Mouse (Mus musculus) megakaryocyte, embryonic 14.5 days (primary cell): ENCODE results near the gene P3h4. TPM values are rescaled to one million over a fixed set of nuclear protein-coding genes. Genes with fewer than 3 reads are reported as not detected.

Experiments used
- H3K27me3 ChIP-seq: replicated peaks from 2 replicates; pipeline ENCODE3; 2012; ENCODE audit warnings: inconsistent platforms
- H3K36me3 ChIP-seq: replicated peaks from 2 replicates; pipeline ENCODE3; 2012; ENCODE audit warnings: low read length, inconsistent platforms, mixed read lengths
- H3K4me1 ChIP-seq: 2 replicates; pipeline ENCODE4 v1.6.1; 2012; ENCODE audit warnings: inconsistent platforms
- H3K4me3 ChIP-seq: replicated peaks from 2 replicates; pipeline ENCODE3; 2012; ENCODE audit warnings: moderate library complexity, mild to moderate bottlenecking, inconsistent platforms
- H3K9me3 ChIP-seq: 2 replicates; pipeline ENCODE4 v1.6.1; 2012; ENCODE audit warnings: inconsistent platforms
- FLI1 ChIP-seq: IDR thresholded peaks from 2 replicates; pipeline ENCODE4 v1.6.1; 2012; ENCODE audit warnings: low read length, inconsistent platforms, mixed read lengths
- GATA1 ChIP-seq: IDR thresholded peaks from 3 replicates; pipeline ENCODE4 v1.6.1; 2012; ENCODE audit warnings: mixed read lengths, low read length, inconsistent platforms, borderline replicate concordance
- polyA plus RNA-seq: library from polyadenylated mRNA; stranded (reverse); fragments of >175 nt; gene quantifications from 2 replicates; pipeline ENCODE4 v1.2.3, GENCODE M21; 2012; ENCODE audit warnings: low replicate concordance; ENCODE audit not compliant: insufficient read depth

P3h4 gene
- not detected in 2 replicates for polyA plus RNA-seq

- no peak for TF ChIP-seq FLI1
- TF ChIP-seq GATA1 = no peak
- Histone ChIP-seq H3K4me3 (peak within 1 kb of the TSS; percentile 90), H3K36me3 (no peaks in the 10 kb centered on the region), H3K4me1 (peaks cover 15% of the 10 kb centered on the region), H3K27me3 (peaks cover 82% of the 10 kb centered on the region), H3K9me3 (no peaks in the 10 kb centered on the region)
Measured at GRCm38 (mm10) chr11:100414021-100414913, at the start of gene P3h4. Gene P3h4 (minus strand): TSS chr11:100414836.

GRCm38 (mm10) chr11:100462699-100463098 lies 48.1 kb upstream of the P3h4 start:
- H3K9me3 ChIP-seq = no peaks in the 10 kb centered on the region

GRCm38 (mm10) chr11:100457711-100458110 lies 43.1 kb upstream of the P3h4 start:
- Histone ChIP-seq H3K27me3 (no peaks in the 10 kb centered on the region), H3K4me1 (peaks cover 6% of the 10 kb centered on the region), H3K9me3 (peaks cover 8% of the 10 kb centered on the region), H3K36me3 (peaks cover 76% of the 10 kb centered on the region), H3K4me3 (no peak overlapping the region)
- TF ChIP-seq FLI1 (no peak), GATA1 (no peak)

More at GRCm38 (mm10) chr11:100462699-100463098, 48.1 kb upstream of the P3h4 start:
- Histone ChIP-seq H3K27me3 (no peaks in the 10 kb centered on the region), H3K36me3 (peaks cover 64% of the 10 kb centered on the region), H3K4me3 (no peak overlapping the region), H3K4me1 (peaks cover 48% of the 10 kb centered on the region)
- TF ChIP-seq GATA1 = no peak
- TF ChIP-seq FLI1 = no peak

GRCm38 (mm10) chr11:100457247-100457646 lies 42.6 kb upstream of the P3h4 start:
- Histone ChIP-seq H3K36me3 (peaks cover 76% of the 10 kb centered on the region), H3K27me3 (no peaks in the 10 kb centered on the region), H3K4me3 (no peak overlapping the region), H3K9me3 (peaks cover 13% of the 10 kb centered on the region), H3K4me1 (0 out of 2 replicates have a peak, but pooled peaks cover 4% of the 10 kb centered on the region)
- TF ChIP-seq GATA1 (no peak), FLI1 (no peak)

GRCm38 (mm10) chr11:100442625-100443024 lies 28.0 kb upstream of the P3h4 start:
- H3K4me1 ChIP-seq = peaks cover 29% of the 10 kb centered on the region
- H3K9me3 ChIP-seq = no peaks in the 10 kb centered on the region
- no peak overlapping the region for H3K4me3 ChIP-seq
- peaks cover 4% of the 10 kb centered on the region for H3K27me3 ChIP-seq
- no peak for TF ChIP-seq GATA1
- no peak for TF ChIP-seq FLI1
- H3K36me3 ChIP-seq = peaks cover 3% of the 10 kb centered on the region

- Histone ChIP-seq H3K27me3 (peaks cover 2% of the 10 kb centered on the region), H3K4me1 (peaks cover 29% of the 10 kb centered on the region), H3K4me3 (peak within 1 kb of the TSS; percentile 96), H3K36me3 (peaks cover 9% of the 10 kb centered on the region), H3K9me3 (no peaks in the 10 kb centered on the region)
- TF ChIP-seq GATA1 = no peak
- TF ChIP-seq FLI1 = no peak
Measured at GRCm38 (mm10) chr11:100441797-100442196, 27.2 kb upstream of the P3h4 start, which contains the start of the genes Nt5c3b and Klhl10. Gene Nt5c3b (minus strand): TSS chr11:100441808. Gene Klhl10 (plus strand): TSS chr11:100441917.

GRCm38 (mm10) chr11:100440691-100441522 lies 26.3 kb upstream of the P3h4 start:
- H3K36me3 ChIP-seq = peaks cover 18% of the 10 kb centered on the region
- peaks cover 27% of the 10 kb centered on the region for H3K4me1 ChIP-seq
- peak overlapping the region; percentile 96 for H3K4me3 ChIP-seq
- H3K9me3 ChIP-seq = no peaks in the 10 kb centered on the region
- peaks cover under 1% of the 10 kb centered on the region for H3K27me3 ChIP-seq
- TF ChIP-seq GATA1 (no peak), FLI1 (no peak)

- Histone ChIP-seq H3K4me3 (no peak overlapping the region), H3K36me3 (peaks cover 35% of the 10 kb centered on the region), H3K9me3 (no peaks in the 10 kb centered on the region), H3K4me1 (peaks cover 29% of the 10 kb centered on the region), H3K27me3 (no peaks in the 10 kb centered on the region)
- TF ChIP-seq FLI1 (no peak), GATA1 (no peak)
Measured at GRCm38 (mm10) chr11:100437901-100438300, 23.3 kb upstream of the P3h4 start.

GRCm38 (mm10) chr11:100435678-100436246 lies 21.1 kb upstream of the P3h4 start:
- Histone ChIP-seq H3K4me3 (no peak overlapping the region), H3K36me3 (peaks cover 44% of the 10 kb centered on the region), H3K9me3 (no peaks in the 10 kb centered on the region), H3K27me3 (no peaks in the 10 kb centered on the region), H3K4me1 (peaks cover 24% of the 10 kb centered on the region)
- TF ChIP-seq FLI1 (no peak), GATA1 (no peak)
